Mouse (Mus musculus): ENCODE results near the gene 9930111J21Rik2. TPM values are rescaled to one million over a fixed set of nuclear protein-coding genes. Genes with fewer than 3 reads are reported as not detected.
"Not testable (repeated sequence)": the region's sequence is repeated elsewhere in the genome, so short reads cannot be mapped to it uniquely, and the experiment has no call there.

Gene 9930111J21Rik2
- polyA plus RNA-seq, 1 experiment from 2014 or later: 0.53 TPM

DNA sequence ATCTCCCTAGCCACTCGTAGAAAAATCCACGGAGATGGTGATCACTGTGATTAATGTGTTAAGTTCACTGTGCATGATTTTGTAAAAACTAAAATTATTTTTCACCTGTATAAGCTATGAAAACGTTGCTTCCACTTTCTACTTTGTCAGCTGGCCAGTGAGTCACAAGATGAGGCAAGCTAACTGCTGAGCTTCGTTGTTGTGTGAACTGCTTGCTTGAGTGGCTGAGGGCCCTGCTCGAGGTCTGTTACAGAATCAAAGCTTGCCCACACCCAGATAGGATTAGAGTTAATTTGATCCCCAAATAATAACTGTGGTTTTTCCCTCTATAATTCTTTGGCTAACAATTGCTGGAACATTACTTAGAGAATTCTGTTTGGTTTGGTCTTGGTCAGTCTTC is 852 bp upstream of the 9930111J21Rik2 start:
- WGBS: no CpG with 5 or more reads among the region's 5 CpGs
- not testable (repeated sequence) for H3K27me3 ChIP-seq (replicated peaks; ENCODE audit: control insufficient read depth, insufficient read depth, low read length); H3K4me3 ChIP-seq (replicated peaks; ENCODE audit: low read length); ATAC-seq; H3K9ac ChIP-seq (replicated peaks; ENCODE audit: low read depth, low read length); H3K4me1 ChIP-seq (replicated peaks; ENCODE audit: control insufficient read depth, insufficient read depth, low read length); H3K36me3 ChIP-seq (ENCODE audit: control insufficient read depth, insufficient read depth); H3K4me2 ChIP-seq (ENCODE audit: low read length); H3K27ac ChIP-seq (ENCODE audit: low read length); H3K9me3 ChIP-seq (ENCODE audit: control insufficient read depth, low read length)

DNA sequence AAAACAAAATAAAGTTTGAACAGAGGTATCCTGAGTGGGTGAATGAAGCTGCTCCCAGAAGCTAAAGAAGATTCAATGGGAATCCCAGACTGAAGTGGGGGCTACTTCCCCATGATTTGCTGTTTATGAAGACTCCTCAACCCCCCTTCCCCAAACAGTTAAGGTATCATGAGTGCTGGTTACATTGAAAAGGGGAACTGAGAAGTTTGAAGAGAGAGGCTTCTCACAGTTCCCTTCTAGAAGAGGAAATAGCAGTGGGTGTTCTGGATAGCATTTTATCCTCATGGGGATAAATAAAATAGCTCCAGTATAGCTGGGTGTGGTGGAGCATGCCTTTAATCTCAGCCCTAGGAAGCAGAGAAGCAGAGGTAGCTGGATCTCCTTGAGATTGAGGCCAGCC is 978 bp downstream of the 9930111J21Rik2 start:
- H3K36me3 ChIP-seq (ENCODE audit: control insufficient read depth, insufficient read depth); H3K4me1 ChIP-seq (replicated peaks; ENCODE audit: control insufficient read depth, insufficient read depth, low read length); H3K9ac ChIP-seq (replicated peaks; ENCODE audit: low read depth, low read length); H3K4me3 ChIP-seq (replicated peaks; ENCODE audit: low read length); H3K4me2 ChIP-seq (ENCODE audit: low read length); H3K27ac ChIP-seq (ENCODE audit: low read length); H3K9me3 ChIP-seq (ENCODE audit: control insufficient read depth, low read length); ATAC-seq; H3K27me3 ChIP-seq (replicated peaks; ENCODE audit: control insufficient read depth, insufficient read depth, low read length): not testable (repeated sequence)

DNA sequence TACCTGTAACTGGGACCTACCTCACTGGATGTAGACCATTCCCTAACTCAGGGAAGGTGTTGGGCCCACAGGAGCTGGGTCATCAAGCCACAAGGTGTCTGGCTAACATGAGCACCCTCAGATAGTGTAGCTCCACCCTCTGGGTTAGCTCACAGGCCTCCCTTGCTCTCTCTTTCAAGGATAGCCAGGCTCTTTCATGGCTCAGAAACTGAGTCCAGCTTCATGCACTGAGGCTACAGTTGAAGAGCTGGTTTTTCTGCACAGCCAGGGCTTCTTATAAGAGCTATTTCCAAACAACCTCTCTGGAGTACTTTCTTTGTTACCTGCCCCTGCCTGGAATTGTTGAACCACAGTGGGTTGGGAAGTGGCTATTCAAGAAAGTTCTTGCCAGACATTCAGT is 39.0 kb downstream of the 9930111J21Rik2 start:
- H3K4me1 ChIP-seq (replicated peaks; ENCODE audit: control insufficient read depth, insufficient read depth, low read length); H3K9me3 ChIP-seq (ENCODE audit: control insufficient read depth, low read length); H3K4me2 ChIP-seq (ENCODE audit: low read length); H3K36me3 ChIP-seq (ENCODE audit: control insufficient read depth, insufficient read depth); ATAC-seq; H3K4me3 ChIP-seq (replicated peaks; ENCODE audit: low read length); H3K9ac ChIP-seq (replicated peaks; ENCODE audit: low read depth, low read length); H3K27ac ChIP-seq (ENCODE audit: low read length); H3K27me3 ChIP-seq (replicated peaks; ENCODE audit: control insufficient read depth, insufficient read depth, low read length): not testable (repeated sequence)

DNA sequence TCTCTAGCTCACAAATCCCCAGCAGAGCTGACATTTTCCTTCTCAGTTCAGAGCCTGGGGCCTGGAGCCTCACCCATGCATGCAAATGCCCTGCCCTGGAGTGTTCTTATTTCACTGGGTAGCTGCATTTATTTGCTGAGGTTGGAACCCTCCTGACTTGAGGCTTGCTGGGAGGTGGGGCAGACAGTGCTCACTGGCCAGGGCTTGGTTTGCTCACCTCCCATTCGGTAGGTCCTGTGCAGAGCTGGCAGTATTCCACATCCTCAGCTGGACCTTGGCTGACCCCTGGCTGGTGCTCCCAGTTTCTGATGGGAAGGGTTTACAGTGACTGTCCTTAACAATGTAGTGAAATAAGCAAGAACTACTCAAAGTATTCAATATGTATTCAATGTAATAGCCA is 44.3 kb downstream of the 9930111J21Rik2 start:
- H3K4me1 ChIP-seq (replicated peaks; ENCODE audit: control insufficient read depth, insufficient read depth, low read length): not testable (repeated sequence)

DNA sequence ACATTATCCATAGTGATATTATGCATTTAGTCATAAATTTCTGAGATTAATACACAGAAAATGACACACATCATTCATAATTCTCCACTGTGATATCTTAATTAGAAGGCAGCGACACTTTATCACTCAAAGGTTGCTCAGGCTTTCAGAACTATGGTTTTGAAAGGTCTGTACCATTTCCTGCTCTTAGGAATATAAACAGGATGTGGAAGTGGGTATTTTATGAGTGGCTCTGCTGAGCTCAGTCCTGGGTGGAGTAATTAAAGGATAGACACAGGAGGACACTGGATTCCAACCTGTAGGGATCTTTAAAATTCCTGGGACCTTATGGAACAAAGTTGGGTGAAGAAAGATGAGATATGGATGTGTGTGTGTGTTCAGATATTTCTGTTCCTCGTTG is 44.7 kb downstream of the 9930111J21Rik2 start:
- H3K9ac ChIP-seq (replicated peaks; ENCODE audit: low read depth, low read length); H3K4me1 ChIP-seq (replicated peaks; ENCODE audit: control insufficient read depth, insufficient read depth, low read length); H3K4me2 ChIP-seq (ENCODE audit: low read length); ATAC-seq; H3K4me3 ChIP-seq (replicated peaks; ENCODE audit: low read length); H3K36me3 ChIP-seq (ENCODE audit: control insufficient read depth, insufficient read depth); H3K9me3 ChIP-seq (ENCODE audit: control insufficient read depth, low read length); H3K27me3 ChIP-seq (replicated peaks; ENCODE audit: control insufficient read depth, insufficient read depth, low read length); H3K27ac ChIP-seq (ENCODE audit: low read length): not testable (repeated sequence)
- 84% methylated on average over 2 of the region's 2 CpGs for WGBS

More for the DNA sequence above, 44.3 kb downstream of the 9930111J21Rik2 start:
- not testable (repeated sequence) for H3K36me3 ChIP-seq (ENCODE audit: control insufficient read depth, insufficient read depth); H3K9me3 ChIP-seq (ENCODE audit: control insufficient read depth, low read length); H3K4me2 ChIP-seq (ENCODE audit: low read length); ATAC-seq; H3K9ac ChIP-seq (replicated peaks; ENCODE audit: low read depth, low read length); H3K4me3 ChIP-seq (replicated peaks; ENCODE audit: low read length); H3K27ac ChIP-seq (ENCODE audit: low read length); H3K27me3 ChIP-seq (replicated peaks; ENCODE audit: control insufficient read depth, insufficient read depth, low read length)
- WGBS: 50% methylated on average over 1 of the region's 1 CpGs

DNA sequence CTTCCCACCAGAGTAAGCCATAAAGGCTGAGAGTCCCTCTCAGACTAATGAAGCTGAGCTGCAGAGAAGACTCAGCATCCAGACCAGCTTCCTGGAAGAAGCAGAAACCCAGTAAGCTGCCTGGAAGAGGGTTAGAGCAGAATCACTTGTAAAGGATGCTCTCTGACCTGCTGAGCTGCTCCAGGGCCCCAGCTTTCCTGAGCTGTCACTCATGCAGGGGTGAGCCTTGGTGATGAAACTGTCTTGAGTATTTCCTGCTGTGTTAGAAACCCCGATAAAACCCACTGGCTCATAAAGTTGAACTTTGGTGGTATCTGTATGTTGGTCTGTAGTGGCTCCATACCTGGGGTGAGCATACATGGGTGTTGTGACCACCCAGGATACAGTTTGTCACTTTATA is 50.6 kb downstream of the 9930111J21Rik2 start:
- H3K9me3 ChIP-seq (ENCODE audit: control insufficient read depth, low read length); H3K9ac ChIP-seq (replicated peaks; ENCODE audit: low read depth, low read length); H3K27ac ChIP-seq (ENCODE audit: low read length); H3K4me3 ChIP-seq (replicated peaks; ENCODE audit: low read length); H3K27me3 ChIP-seq (replicated peaks; ENCODE audit: control insufficient read depth, insufficient read depth, low read length); H3K4me1 ChIP-seq (replicated peaks; ENCODE audit: control insufficient read depth, insufficient read depth, low read length); ATAC-seq; H3K36me3 ChIP-seq (ENCODE audit: control insufficient read depth, insufficient read depth); H3K4me2 ChIP-seq (ENCODE audit: low read length): not testable (repeated sequence)
- WGBS: 90% methylated on average over 1 of the region's 1 CpGs

DNA sequence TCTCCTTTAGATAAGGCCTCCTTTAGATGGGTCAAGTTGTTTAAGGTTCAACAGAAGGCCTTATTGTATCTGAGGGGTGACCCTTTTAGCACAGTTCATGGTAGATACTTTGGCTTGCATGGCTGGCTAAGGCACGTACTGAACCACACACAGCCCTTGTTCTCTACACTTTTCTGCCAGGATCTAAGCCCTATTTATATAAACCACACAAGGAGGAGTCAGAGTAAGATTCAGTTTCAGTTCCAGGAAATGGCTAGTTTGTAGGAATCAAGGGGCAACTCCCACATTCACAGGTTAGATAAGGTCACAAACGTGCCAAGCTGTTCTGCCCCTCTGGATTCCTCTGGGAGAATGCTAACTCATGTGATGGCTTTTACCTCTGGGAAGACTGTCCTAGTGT is 57.0 kb downstream of the 9930111J21Rik2 start, which contains the start of gene Tgtp1:
TSS of gene Tgtp1 (minus strand) at position 155 of the 400 bp plus-strand sequence.
- H3K4me1 ChIP-seq (replicated peaks; ENCODE audit: control insufficient read depth, insufficient read depth, low read length); H3K4me2 ChIP-seq (ENCODE audit: low read length); H3K9me3 ChIP-seq (ENCODE audit: control insufficient read depth, low read length); H3K36me3 ChIP-seq (ENCODE audit: control insufficient read depth, insufficient read depth); H3K4me3 ChIP-seq (replicated peaks; ENCODE audit: low read length); H3K27ac ChIP-seq (ENCODE audit: low read length); H3K9ac ChIP-seq (replicated peaks; ENCODE audit: low read depth, low read length); ATAC-seq; H3K27me3 ChIP-seq (replicated peaks; ENCODE audit: control insufficient read depth, insufficient read depth, low read length): not testable (repeated sequence)
- 70% methylated on average over 2 of the region's 2 CpGs for WGBS

DNA sequence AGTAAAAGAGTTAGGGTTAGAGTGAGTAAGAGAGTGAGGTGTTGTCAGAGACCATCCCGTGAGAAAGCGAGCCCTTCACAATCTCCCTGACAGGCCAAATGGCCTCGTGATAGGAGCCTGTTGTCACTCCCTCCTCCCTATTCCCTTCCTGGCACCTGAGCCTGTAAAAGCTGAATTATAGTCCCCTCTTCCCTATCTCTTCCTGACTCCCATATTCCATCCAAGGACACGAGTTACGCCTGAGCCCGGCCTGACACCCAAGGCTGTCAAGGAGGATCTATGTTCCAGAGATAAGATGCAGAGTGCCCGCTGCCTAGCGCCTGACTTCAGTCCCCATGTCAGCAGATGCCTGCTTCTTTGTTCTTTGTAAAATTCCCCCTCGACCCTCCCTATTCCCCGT is 57.7 kb downstream of the 9930111J21Rik2 start:
- not testable (repeated sequence) for H3K9ac ChIP-seq (replicated peaks; ENCODE audit: low read depth, low read length); H3K4me2 ChIP-seq (ENCODE audit: low read length); H3K9me3 ChIP-seq (ENCODE audit: control insufficient read depth, low read length); H3K36me3 ChIP-seq (ENCODE audit: control insufficient read depth, insufficient read depth); H3K4me3 ChIP-seq (replicated peaks; ENCODE audit: low read length); H3K27me3 ChIP-seq (replicated peaks; ENCODE audit: control insufficient read depth, insufficient read depth, low read length); H3K27ac ChIP-seq (ENCODE audit: low read length); H3K4me1 ChIP-seq (replicated peaks; ENCODE audit: control insufficient read depth, insufficient read depth, low read length); ATAC-seq
- 73% methylated on average over 10 of the region's 10 CpGs for WGBS

DNA sequence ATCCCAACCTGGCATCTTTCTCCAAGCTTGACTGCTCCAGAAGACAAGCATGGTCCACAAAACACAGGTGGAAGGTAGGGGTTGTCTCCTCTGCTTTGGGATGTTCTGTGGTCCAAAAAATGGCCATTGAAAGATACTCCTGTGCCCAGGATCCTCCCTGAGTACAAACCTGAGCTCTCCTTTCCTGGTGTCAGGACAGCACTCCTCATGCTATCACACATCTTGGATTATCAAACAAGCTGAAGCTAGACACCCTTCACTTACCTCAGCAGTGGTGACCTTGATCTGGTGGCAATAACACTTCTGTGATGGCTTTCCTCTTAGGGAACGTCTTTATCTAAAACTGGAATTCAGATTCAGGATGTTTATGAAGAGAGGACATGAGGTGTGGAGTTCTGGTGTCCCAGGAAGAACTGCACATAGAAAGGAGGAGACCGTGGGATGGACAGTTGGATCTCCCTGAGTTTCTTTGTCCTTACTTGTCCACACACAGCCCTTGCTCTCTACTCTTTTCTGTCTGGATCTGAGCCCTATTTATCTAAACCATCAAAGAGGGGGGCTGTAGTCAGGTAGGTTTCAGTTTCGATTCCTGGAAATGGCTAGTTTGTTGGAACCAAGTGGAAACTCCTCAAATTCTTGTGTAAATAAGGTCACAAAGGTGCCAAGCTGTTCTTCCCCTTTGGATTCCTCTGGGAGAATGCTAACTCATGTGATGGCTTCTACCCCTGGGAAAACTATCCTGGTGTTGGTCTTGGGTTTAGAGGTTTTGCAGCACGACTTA is 59.1 kb downstream of the 9930111J21Rik2 start, which contains the start of gene Gm12185:
TSS of gene Gm12185 (minus strand) at position 487 of the 781 bp plus-strand sequence.
- not testable (repeated sequence) for H3K9me3 ChIP-seq (ENCODE audit: control insufficient read depth, low read length); H3K27me3 ChIP-seq (replicated peaks; ENCODE audit: control insufficient read depth, insufficient read depth, low read length)

DNA sequence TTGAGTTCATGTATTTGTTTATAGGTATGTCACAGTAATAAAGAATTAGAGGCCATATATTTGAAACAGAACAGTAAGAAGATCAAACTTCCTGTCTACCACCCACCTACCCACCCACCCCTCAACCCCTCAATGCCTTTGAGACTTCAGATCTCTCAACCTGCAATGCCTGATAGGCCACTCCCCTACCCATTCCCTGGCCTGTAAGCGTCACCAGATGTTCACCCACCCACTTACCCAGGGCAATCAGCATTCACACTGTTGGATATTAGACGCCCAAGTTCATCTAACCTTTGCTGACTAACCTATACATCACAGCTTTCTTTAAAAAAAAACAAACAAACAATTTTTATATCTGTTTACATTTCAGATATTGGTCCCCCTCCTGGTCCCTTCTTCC is 61.1 kb downstream of the 9930111J21Rik2 start:
- ATAC-seq; H3K4me1 ChIP-seq (replicated peaks; ENCODE audit: control insufficient read depth, insufficient read depth, low read length); H3K27me3 ChIP-seq (replicated peaks; ENCODE audit: control insufficient read depth, insufficient read depth, low read length); H3K27ac ChIP-seq (ENCODE audit: low read length); H3K36me3 ChIP-seq (ENCODE audit: control insufficient read depth, insufficient read depth); H3K4me2 ChIP-seq (ENCODE audit: low read length); H3K4me3 ChIP-seq (replicated peaks; ENCODE audit: low read length); H3K9me3 ChIP-seq (ENCODE audit: control insufficient read depth, low read length); H3K9ac ChIP-seq (replicated peaks; ENCODE audit: low read depth, low read length): not testable (repeated sequence)
- 84% methylated on average over 2 of the region's 2 CpGs for WGBS

More for the DNA sequence above, 59.1 kb downstream of the 9930111J21Rik2 start, which contains the start of gene Gm12185:
- H3K27ac ChIP-seq (ENCODE audit: low read length); H3K4me1 ChIP-seq (replicated peaks; ENCODE audit: control insufficient read depth, insufficient read depth, low read length); H3K9ac ChIP-seq (replicated peaks; ENCODE audit: low read depth, low read length); H3K4me2 ChIP-seq (ENCODE audit: low read length); H3K36me3 ChIP-seq (ENCODE audit: control insufficient read depth, insufficient read depth); H3K4me3 ChIP-seq (replicated peaks; ENCODE audit: low read length); ATAC-seq: not testable (repeated sequence)
- WGBS: 71% methylated on average over 4 of the region's 4 CpGs
